Mouse (Mus musculus) lung, postnatal 36 days (tissue): ENCODE measurements at regions not wholly inside any gene's neighbourhood (a gene's known extent, or its start where the extent isn't known, plus 50 kb on each side); places are given as distances from the start of the nearest gene placed in this dataset.
A peak's percentile ranks its signal among the peaks of the same experiment; 100 is the strongest.

Experiments used
- DNase-seq: peaks from one replicate; pipeline ENCODE4 v3.0.0; 2022; ENCODE audit warnings: mixed read lengths

DNA sequence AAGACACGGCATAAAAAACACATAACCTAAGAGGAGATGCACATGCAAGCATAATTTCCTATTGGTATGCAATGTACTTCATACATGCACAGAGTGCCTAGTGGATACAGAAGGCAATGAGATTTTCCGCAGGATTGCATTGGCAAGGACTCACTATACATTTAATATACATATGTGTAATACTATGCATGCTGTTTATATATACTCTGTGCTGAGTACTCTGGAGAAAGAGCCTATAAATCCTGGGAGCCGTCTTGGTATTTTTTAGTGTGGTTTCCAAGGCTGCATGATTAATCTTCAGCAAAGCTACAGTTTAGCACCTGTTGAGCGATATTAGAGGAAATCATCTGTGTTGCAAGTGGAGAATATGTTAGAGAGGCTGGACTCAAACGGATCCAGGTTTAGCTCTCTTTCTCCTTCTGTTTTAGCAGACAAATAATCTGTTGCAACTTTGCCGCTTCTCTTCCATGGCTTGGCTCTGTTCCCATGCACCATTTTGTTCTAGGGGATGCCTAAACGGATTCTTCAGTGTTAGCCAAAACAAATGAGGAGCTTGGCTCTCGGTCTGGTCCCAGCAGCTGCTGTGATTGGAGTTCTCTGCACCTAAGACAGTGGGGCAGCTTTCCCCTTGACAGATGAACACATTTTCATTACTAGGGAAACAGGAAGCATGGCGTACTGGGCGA is 459.0 kb downstream of the Sorl1 start:
- DNase-seq: peak; percentile 25

DNA sequence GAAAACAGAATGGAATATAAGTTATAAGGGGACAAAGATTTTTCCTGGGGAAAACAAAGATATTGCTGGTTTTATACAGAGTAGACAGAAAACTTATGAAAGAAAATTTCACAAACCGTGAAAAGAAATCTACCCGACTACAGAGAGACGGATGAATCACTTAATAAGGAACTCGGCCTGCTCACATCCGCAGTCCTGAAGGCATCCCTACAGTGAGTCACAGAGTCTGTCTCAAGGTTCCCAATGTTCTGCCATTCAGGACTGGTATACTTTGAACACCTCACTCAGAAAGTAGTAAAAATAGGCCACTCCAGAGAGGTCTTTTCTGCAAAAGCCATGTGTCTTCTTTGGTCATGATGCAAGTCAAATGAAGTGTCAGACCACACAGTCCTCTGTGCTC is 463.5 kb downstream of the Sorl1 start:
- no peak for DNase-seq

DNA sequence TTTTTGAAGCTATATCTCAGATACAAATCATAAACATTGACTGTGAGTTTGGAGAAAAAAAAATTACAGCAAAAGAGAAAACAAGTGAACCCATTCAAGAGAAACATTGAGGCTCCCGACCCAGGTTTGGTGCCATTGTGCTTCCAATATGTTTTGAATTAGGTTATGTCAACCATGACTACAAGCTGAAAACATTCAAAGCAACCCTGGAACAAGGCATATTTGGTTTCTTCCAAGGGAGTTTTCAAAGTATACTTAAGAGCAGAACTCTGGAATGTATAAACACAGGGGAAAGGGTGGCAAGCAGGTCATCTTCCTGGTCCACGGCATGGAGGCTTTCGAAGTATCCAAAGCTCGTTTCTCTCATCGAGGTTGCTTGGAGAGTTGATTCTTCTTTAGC is 464.1 kb downstream of the Sorl1 start:
- DNase-seq: no peak

DNA sequence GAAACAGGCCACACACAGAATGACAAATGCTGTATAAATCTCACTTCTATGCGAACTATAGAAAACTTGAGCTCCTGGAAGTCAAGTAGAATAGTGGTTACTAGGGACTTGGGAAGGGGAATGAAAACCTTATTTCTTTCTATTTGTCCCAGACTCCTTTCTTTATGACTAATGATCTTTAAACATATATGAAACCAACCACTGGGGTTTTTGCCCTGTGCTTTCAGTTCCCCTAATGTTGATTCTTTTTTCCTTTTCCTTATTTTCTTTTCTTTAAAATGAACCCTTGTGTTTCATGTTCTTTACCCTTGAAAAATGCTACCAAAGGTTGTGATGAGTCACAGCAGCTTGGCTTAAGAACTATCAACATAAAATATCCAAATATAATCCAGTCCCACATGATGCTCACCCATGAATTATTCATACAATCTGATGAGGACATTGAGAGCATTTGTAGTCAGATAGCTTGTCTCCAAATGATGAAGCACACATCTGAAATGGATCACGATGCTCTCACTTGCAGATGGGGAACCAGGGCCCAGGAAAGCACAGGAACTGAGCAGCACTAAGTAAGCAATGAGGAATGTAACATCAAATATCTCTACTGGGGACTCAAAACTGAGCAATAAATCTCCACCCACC is 470.2 kb upstream of the Ubash3b start:
- DNase-seq: no peak

DNA sequence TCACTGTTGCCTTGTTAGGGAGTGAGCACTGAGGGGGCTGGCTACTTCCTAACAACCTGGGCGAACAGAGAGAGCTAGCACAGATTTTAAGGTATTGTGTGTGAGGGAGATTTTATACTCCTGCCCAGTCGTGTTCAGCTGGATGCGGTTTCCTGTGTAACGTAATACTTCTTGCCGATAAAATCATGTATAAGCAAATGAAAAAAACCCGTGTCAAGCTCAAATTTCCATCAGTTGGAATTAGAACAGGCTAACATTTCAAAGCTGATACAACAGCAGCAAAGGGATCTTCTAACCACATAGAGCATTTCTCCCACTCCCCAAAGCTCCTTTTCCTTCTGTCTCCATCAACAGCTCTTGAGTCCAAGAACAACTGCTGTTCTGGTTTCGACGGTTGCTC is 459.8 kb upstream of the Ubash3b start:
- no peak for DNase-seq

DNA sequence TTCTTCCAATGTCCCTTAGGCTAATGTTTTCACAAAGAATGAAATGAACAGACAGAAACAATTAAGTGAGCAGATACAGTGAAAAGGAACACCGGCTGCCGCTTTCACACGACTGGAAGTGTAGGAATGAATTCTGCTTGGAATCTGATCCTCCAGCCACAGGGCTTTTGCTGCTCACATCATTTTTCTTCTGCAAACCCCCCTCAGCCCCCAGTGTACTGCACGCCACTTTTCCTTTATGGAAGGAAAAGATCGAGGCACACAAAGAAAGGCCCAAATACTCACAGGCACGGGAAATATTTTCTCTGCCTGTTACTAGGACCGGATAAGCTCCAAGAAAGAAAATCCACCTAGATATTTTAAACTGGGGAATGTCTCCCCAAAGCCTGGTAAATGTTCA is 452.5 kb upstream of the Ubash3b start:
- no peak for DNase-seq

DNA sequence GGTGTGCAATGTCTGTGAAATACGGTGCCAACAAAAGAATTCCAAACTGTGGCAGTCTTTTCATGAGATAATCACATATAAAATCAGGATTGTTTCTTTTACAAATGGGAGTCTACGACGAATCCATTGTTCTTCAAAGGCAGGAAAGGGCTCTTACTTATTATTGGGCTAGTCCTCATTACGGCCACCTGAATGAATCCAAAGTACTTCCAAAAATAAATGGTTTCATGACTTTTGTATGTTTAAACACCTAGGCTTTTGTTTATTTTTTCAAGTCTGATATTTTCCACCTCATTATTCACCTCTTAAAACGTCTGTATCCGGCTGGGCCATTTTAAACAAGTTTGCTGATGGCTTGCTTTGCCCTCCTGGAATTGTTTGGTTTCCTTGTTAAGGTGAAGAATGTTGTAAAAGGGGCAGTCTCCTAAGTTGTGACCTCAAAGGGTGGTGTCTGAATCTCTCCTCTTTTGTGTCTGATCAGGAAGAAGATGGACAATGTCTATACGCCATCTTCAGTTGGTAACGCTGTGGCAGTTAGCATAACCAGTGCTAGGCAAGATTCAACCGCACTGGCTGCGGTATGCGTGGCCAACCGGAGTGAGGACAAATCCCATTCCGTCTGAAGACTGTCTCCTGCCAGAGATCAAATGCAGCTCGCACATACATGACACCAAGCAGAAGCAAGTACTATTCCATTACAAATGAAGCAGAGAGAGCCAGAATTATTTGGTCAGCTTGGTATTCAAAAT is 451.5 kb upstream of the Ubash3b start:
- no peak for DNase-seq

DNA sequence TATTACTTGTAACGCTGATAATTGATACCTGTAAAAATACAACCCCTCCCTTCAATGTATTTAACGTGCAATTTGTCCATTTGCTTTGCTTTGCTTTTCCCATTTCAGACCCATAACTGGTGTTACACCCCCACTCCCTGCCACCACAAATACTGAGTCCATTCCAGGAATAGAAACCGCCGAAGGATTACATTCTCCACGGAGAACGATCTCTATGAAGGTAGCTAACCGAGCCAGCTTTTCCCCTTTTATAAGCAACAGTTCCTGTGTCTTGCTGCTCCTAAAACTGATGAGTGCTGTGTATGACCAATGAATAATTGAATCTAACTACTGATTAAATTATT is 450.9 kb upstream of the Ubash3b start:
- DNase-seq: no peak

DNA sequence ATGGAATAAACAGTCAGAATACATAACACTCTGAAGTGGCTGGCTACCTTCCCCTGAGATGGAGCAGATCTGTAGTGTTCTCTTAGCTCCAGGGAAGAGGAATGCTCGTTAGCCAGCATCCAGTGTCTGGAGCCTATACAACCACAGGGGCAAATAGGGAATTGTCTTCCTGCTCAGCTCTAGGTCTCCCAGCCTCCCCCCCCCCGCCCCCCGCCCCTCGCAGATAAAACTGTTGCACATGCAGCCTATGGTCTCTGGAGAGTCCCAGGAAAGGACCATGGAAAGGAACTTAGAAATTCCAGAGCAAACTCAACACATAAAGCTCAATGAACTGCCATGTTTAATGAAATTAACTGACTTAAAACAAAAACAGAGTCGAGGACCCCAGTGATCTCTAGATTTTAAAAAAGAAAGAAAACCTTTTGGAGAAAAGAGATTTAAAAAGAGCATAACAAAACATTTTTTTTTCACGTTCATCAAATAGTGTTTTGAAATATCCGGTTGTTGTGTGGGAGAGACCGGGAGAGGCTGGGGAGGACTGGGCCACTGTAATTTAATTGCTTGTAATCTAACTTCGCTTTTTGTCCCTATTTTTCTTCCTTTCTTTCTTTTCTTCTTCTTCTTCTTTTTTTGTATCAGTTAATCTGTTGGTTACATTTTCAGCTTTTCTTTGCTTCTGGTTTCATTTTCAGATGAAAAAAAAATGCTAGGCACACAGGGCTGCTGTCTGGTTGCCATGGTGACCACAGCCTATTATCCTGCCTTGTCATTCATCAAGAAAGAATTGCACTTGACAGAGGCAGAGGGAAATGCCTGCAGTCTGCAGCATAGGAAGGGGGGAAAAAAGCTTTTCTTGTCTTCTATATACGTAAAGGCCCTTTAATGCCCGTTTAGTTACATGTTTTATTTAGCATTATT is 450.3 kb upstream of the Ubash3b start:
- DNase-seq: peak; percentile 67

DNA sequence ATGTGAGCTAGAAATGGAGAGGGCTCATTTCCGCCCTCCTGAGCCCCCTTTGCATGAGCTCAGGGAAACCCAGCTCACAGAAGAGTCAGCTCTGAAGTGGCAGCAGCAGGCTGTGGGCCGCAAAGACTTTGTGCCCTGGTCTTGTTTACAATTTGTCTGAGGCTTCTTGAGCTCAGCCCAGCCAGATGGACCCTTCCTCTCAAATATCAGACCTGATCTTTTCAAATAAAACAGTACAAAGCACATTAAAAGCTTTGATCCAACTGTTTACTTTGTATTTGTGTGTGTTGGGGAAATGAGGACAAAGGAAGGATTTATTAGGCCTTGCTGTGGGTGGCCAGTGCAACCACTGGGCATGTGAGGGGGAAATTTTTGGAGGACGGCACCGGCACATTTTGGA is 448.9 kb upstream of the Ubash3b start:
- DNase-seq: no peak

DNA sequence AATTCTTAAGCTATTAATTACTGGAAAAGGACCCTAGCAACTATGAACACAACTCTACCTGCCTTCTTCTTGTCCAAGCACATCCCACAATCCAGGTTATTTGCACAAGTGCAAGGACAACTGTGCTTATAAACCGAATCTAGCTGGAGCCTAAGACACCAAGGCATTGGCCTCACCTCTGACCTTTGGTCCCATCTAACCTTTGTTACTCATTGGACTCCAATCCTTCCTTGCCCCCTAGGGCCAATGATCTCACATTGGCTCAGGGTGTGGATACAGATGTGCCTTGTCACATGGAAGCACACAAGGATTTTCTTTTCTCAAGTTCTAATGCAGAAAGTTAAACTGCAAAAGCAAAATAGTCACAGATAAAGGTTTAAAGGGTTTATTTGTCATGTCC is 444.6 kb upstream of the Ubash3b start:
- no peak for DNase-seq

DNA sequence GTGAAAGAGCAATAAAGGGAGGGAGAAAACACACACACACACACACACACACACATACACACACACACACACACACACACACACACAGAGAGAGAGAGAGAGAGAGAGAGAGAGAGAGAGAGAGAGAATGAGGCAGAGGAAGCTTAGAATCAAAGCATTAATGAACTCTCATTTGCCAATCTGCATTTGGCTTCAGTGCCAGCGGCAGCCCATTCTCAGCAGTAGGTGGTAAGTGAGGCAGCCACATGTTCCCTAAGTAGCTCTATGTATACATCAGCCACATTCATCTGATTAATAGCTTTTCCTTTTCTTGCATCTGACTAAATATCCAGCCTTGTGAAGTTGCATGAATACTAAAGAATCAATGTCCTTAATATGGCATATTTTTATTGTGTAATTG is 443.4 kb upstream of the Ubash3b start:
- no peak for DNase-seq

DNA sequence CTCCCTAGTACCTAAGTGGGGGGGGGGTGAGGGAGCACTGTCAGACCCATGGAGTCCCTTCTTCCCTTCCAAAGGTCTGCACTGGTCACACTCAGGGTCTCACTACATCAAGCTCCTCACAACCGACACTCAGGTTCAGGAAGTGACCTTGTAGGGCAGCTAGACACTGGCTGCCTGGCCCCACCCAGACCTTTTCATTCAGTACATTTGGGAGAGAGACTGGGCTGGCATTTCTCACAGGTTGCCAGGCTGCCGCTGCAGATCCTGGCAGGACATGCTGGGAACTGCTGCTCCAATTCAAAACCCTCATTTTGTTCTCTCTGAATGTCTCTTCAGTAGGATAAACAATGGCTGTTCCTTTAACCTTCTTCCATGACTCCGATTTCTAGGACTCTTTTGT is 439.3 kb upstream of the Ubash3b start:
- no peak for DNase-seq

DNA sequence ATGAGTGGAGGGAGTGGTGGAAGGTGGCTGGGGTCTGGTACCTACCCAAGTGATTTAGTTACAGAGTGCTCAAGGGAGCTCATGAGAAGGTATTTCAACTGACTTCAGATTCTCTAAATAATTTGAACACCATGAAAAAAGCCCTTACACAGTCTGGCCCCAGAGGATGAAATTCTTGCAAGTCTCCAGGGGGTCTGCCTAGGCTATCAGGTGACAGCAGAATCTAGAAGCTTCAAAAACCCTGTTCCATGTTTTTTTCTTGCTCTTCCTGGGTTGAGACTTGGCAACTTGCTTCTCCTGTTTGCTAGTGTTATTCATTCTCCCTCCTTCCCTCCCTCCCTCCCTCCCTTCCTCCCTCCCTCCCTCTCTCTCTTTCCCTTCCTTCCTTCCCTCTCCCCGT is 438.4 kb upstream of the Ubash3b start:
- DNase-seq: no peak

DNA sequence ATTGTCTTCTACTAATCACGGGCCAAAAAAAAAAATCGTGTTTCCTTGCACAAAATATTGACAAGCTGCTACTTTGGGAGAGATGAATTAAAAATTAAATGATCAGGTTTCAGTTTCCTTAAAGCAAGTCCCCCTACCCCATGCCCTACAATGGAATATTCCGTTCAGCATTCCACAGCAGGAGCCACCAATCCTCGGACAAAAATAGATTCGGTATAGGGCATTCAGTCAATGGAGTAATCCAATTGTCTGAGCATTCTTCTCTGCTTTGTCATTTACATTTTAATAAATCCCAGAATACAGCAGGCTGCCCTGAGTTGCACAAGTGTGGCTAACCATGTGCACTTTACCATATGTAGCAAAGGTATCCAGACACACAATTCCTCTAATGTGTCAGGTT is 434.3 kb upstream of the Ubash3b start:
- no peak for DNase-seq

DNA sequence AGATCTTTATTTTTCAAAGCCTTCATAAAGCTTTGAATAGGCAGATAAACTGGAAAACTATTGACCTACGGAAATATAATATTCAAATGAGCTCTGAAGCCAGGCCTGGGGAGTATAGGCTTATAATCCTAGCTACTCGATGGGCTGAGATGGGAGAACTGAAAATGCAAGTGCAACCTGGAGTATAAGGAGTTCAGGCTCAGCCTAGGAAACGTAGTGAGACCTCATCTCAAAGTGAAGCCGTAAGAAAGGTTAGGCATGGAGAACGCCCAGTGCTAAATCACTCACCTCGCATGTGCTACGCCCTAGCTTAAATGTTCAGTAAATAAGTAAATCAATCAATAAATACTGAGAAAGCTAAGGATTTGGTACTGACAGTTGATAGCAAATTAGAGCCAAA is 432.5 kb upstream of the Ubash3b start:
- DNase-seq: no peak

DNA sequence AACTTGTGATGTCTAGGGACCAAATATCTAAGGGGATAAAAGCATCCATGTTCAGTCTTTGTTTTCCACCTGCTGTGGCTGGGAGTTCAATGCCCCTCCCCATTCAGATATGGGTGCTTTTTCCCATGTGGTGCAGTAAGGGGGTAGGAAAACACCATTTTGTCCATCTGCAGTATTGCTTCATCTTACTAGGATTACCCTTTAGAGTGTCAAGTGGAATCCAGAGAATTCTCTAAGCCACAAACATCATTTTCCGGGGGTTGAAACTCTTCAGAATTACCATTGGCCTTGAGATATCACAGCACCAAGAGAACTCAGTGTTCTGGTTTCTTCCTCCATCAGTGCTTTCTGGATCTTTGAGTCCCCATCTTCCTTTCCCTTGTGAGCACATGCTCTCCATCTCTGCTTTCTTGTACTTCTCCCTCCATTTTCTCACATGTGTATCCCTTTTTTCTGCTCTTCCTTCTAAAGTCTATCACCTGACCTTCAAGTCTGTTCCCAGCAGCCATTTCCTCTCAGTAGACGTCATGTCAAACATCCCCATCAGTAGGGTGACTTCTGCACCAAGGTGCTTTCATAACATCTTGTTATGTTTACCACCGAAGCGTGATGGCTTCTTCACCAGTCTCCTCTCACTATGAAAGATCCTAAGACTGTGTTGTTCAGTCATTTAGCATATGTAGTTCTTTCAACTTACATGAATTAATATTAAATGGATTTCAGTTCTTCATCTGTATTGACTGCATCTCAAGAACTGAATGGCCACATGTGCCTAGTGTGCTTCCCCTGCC is 431.6 kb upstream of the Ubash3b start:
- no peak for DNase-seq

DNA sequence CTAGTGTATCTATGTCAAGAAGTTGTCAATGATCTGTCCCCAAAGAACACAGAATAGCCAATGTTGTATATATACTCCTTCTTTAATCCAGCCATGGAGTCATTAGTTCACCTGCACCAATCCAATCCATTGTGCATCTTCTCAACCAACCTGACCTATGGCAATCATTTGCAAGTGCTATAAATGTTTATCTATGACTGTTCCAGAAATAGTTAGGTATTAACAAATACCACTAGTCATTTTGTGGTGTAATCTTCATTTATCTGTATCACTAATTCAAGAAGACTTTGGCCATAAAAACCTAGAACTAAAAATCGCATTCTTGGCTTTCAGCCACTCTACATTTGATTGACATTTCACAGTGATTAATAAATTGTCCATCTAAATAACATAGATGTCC is 430.6 kb upstream of the Ubash3b start:
- DNase-seq: no peak

DNA sequence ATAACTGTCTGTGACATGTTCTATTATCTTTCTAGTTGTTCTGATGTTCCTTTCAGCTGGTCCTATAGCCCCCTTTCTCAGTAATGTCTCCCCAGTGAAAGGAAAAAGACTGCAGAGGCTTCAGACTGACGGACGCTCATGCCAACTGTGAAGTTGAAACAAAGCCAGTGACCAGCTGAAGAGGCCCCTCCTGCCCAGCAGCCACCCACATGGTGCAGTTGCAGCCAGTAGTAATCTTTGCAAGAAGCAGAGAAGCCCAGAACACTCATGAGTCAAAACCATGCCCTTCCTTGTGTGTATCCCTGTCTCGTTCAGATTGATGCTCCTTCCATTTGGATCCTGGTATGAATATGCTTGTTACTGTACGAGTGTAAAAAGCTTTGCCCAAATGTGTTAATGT is 428.7 kb upstream of the Ubash3b start:
- no peak for DNase-seq

DNA sequence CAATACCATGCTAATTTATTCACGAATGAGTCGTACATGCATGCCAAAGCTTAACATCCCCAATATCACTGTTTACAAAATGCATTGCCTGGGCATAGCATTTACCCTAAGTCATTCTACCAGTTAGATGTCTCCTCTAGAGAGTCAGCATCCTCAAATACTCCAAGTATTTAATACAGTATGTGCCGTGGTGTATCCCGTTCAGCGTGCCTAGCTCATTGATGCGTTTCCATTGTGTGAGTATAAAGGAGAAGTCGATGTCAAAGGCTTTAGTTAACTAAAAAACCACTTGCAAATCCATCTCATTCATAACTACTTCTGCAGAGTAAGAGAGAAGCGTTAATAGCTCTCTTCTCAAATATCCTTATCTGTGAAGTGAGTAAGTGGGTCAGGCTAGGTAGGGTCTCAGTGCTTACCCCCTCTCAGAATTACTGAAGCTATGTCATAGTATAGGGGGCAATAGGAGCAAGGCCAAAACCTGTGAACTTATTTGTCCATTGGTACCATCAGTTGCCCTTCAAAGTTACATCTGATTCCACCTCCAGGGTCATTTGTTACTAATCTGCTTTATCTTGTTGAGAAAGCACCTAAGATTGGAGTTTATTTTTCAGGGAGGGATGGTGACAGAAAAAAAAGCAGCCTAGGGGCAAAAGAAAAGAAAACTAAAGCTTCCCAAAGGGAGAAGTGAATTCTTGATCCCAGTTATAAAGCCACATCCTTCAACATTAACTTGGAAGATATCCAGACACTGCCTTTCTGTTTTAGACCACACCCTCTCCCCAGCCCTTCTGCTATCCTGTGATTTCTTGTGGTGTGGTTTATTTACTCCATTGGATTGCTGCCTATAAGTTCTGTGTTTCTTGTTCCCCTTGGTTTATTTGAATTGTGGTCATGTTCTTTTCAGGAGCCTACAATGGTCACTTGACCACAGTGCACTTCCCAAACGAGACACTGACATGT is 427.2 kb upstream of the Ubash3b start:
- DNase-seq: no peak

DNA sequence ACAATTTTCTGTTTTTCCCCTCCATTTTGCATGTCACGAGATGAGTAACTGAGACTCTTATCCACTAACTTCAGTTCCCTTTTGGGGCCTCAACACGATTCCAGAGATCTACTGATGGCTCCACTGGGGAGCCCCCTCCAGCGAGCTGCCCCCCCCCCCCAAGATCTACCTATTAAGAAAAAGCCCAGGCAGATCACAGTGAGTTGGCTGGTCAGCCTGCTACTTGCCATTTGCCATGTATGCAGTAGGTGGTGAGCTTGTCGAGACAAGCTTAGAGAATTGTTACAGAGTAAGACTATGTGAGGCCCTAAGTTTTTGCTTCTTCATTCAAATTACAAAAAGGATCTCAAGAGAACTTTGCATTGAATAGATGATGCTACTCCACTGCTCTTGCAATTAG is 426.3 kb upstream of the Ubash3b start:
- DNase-seq: no peak
